Mouse (Mus musculus) adrenal gland, postnatal 14 days (tissue): ENCODE measurements around the gene Abhd12b. TPM values are rescaled to one million over a fixed set of nuclear protein-coding genes. Genes with fewer than 3 reads are reported as not detected.
A peak's percentile ranks its signal among the peaks of the same experiment; 100 is the strongest.

ENCODE experiments used
- DNase-seq: peaks from one replicate; pipeline ENCODE4 v3.0.0; 2021; ENCODE audit warnings: mixed read lengths
- total RNA-seq: library from RNA; stranded (reverse); gene quantifications from 2 replicates; pipeline ENCODE4 v1.2.3, GENCODE M21; 2021

Abhd12b gene
- total RNA-seq, 1 experiment from 2014 or later = not detected

GRCm38 (mm10) chr12:70208214-70208613 lies 54.3 kb downstream of the Abhd12b start:
- no peak for DNase-seq

DNA sequence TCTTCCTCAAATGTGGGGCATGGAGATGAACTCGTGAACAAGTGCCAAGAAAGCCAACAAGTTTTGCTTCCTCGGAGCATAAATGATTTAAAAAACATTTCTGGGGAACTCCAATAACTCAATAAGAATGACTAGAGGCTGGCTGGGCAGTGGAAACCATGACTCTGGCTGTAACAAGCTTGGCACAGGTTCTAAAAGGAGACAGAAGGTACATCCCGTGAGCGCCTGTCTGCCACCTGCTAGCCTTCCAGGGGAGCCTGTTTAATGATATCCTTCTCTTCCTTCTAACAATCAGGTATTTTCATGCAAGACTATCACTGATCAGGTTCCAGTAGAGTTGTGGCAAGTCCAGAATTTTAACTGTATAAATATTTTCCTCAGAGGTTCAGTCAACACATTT lies 58.6 kb downstream of the Abhd12b start:
- no peak for DNase-seq

- DNase-seq = no peak
Observed at GRCm38 (mm10) chr12:70213601-70214000, 59.7 kb downstream of the Abhd12b start.

- DNase-seq = peak; percentile 24
Observed at GRCm38 (mm10) chr12:70214281-70214680, 60.3 kb downstream of the Abhd12b start.

DNA sequence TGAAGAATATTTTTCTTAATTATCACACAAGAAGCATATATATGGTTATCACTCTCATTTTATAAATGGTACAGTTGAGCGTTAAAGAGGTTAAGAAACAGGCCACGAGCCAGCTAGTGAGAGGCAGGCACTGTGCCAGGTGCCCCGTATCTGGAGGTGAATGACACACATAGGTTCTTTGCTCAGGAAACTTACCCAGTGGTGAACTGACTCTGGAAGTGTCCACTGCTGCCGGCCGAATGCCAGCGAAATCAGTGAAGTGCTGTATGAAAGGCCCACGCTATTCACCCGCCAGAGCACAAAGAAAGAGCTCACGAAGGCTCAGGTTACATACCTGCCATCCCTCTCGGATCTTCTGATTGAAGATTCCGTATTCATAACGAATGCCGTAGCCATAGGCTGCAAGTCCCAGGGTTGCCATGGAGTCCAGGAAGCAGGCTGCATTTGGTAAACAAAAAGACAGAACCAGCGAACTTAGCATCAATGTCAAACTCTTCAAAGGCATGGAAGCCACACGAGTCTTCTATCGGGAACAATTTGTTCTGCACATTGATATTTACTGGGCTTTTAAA lies 62.4 kb downstream of the Abhd12b start:
- no peak for DNase-seq

DNA sequence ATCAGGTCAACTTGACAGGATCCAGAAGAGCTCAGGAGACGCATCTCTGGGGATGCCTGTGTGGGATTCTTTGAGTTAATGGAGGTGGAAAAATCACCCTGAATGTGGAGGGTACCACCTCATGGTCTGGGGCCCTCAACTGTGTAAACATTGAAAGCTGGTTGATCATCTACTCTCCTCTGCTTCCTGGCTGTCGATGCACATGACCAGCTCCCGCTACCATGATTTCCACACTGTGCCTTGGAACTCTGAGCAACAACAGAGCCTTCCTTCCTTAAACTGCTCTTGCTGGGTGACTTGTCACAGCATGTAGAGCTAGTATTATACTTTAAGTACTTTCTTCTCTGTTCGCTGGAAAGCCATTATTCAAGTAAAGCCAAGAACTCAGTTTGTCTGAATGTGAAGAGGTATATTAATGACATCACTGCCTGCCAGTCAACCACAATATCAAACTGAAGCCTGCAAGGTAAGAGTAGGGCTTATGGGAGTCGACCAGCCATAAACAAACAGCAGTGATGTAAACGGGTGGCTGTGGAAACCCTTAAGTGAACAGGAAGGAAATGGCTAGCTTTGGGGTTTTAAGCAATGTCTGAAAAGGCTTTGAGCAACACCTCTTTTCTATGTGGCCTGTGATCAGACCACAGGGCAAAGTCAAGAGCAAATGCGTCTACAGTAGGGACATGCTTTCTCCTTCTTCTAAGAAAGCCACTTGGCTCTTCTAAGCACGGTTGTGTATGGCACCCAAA lies 65.0 kb downstream of the Abhd12b start:
- DNase-seq = no peak

DNA sequence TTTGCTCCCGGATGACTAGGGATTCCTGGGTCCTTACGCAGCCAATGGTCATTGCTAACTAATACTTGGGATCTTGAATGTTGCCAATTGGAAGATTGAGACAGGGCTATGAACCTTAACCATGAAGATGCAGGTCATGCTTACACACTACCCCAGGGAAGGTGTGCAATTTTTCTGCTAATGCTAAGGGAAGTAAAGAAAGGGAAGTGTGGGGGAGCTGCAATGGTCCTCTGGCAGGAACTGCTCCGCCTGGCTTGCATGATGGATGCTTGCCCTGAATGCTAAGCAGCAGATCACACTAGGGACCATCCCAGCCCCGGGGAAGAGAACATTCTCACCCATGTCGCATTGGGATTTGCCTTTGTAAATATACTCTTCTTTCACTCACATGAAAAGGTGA lies 67.5 kb downstream of the Abhd12b start:
- no peak for DNase-seq

GRCm38 (mm10) chr12:70223331-70223730 lies 69.4 kb downstream of the Abhd12b start:
- DNase-seq = no peak

GRCm38 (mm10) chr12:70226655-70227054 lies 72.7 kb downstream of the Abhd12b start:
- no peak for DNase-seq

- DNase-seq = peak; percentile 91
Observed at GRCm38 (mm10) chr12:70227121-70227932, 73.4 kb downstream of the Abhd12b start.

DNA sequence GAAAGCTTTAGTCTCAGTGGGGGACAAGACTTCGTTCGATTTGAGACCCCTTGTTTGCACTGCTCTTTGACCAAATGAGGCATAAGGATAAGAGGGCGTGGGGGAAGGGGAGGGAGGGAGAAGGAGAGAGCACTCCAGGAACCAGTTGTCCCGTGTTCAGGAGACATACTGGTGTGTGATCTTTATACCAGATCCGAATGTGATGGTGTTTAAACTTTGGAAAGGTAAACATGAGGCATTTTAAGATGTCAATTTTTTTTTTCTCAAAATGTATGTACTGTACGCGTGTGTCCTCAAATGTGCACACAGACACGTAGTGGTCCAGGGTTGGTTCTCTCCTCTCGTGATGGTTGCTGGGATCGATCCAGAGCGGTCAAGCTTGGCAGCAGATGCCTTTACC lies 74.2 kb downstream of the Abhd12b start:
- DNase-seq = no peak

DNA sequence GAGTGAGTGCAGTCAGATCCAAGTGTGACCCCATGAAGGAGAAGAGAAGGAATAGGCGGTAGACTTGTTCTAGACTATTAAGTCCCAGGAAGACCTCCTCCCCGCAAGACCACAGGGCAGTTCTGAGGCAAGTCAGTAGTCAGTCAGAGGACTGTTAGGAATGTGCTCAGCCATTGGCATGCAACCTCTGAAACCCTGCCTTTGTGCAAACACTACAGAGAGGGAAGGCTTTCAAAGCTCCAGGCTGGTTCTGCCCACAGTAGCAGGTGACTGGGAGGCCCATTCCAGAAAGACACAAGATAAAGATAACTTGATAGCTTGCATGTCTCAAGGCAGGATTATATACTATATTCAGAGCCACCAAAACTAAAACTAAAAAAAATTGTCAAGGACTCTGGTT lies 77.4 kb downstream of the Abhd12b start, which contains the start of gene Pygl:
Pygl (minus strand) TSS at position 195 of the 400 bp plus-strand sequence.
- DNase-seq = no peak

- DNase-seq = peak; percentile 28
Observed at GRCm38 (mm10) chr12:70232020-70232544, 78.1 kb downstream of the Abhd12b start.

Other genes with a start within 250 kb of the Abhd12b start
- gene Sav1, start 167.1 kb upstream of the Abhd12b start, total RNA-seq = 45.7 and 49.3 TPM in 2 replicates
- 36.5 and 42.6 TPM in 2 replicates for gene Nin, start 40.4 kb upstream of the Abhd12b start, total RNA-seq
- gene Pygl, start 77.3 kb downstream of the Abhd12b start, total RNA-seq = 93.4 and 126 TPM in 2 replicates
- 2.7 and 2.9 TPM in 2 replicates for gene Trim9, start 193.5 kb downstream of the Abhd12b start, total RNA-seq